Mouse (Mus musculus) neural tube, embryonic 14.5 days (tissue): ENCODE data around the gene Maff. TPM values are rescaled to one million over a fixed set of nuclear protein-coding genes. Genes with fewer than 3 reads are reported as not detected.

Experiments used
- ATAC-seq: fragments of 200-750 bp; cut with Nextera tagmentation; 2 replicates; pipeline ENCODE4 v1.8.0; 2017; ENCODE audit warnings: low read depth, mild to moderate bottlenecking, moderate TSS enrichment, moderate library complexity
- H3K27ac ChIP-seq: fragments of 300-500 bp; sonication (generic); 2 replicates; pipeline ENCODE4 v1.5.1; 2014; ENCODE audit warnings: low read depth, mild to moderate bottlenecking, control low read depth, low read length, moderate library complexity, mixed read lengths
- H3K27me3 ChIP-seq: fragments of 300-500 bp; sonication (generic); 2 replicates; pipeline ENCODE4 v1.6.1; 2014; ENCODE audit warnings: low read length; ENCODE audit not compliant: control insufficient read depth, insufficient read depth
- H3K36me3 ChIP-seq: fragments of 300-500 bp; sonication (generic); 2 replicates; pipeline ENCODE4 v1.6.1; 2014; ENCODE audit warnings: low read length, mixed read lengths; ENCODE audit not compliant: control insufficient read depth, insufficient read depth
- H3K4me1 ChIP-seq: fragments of 300-500 bp; sonication (generic); 2 replicates; pipeline ENCODE4 v1.6.1; 2014; ENCODE audit warnings: low read length; ENCODE audit not compliant: control insufficient read depth, insufficient read depth
- H3K4me2 ChIP-seq: fragments of 300-500 bp; sonication (generic); 2 replicates; pipeline ENCODE4 v1.6.1; 2014; ENCODE audit warnings: mild to moderate bottlenecking, low read depth, low read length, control low read depth
- H3K4me3 ChIP-seq: fragments of 300-500 bp; sonication (generic); 2 replicates; pipeline ENCODE4 v1.5.1; 2014; ENCODE audit warnings: low read depth, low read length, control low read depth, mixed read lengths
- H3K9ac ChIP-seq: fragments of 300-500 bp; sonication (generic); replicated peaks from 2 replicates; pipeline ENCODE4 v1.6.1; 2014; ENCODE audit warnings: low read depth, mild to moderate bottlenecking, control low read depth, low read length, mixed read lengths
- H3K9me3 ChIP-seq: fragments of 300-500 bp; sonication (generic); 2 replicates; pipeline ENCODE4 v1.6.1; 2016; ENCODE audit warnings: low read length; ENCODE audit not compliant: control insufficient read depth
- WGBS: fragments of 180-500 bp; shearing (Covaris S2); extraction: QIAGEN DNeasy Blood & Tissue Kit; methylation state at CpG from one replicate; pipeline ENCODE4 v1.1.7; 2014; 5-methylcytosine and 5-hydroxymethylcytosine counted together
- polyA plus RNA-seq: library from polyadenylated mRNA; unstranded; fragments of >200 nt; fragmentation: Nextera tagmentation; extraction: Ambion mirVana; gene quantifications from 2 replicates; pipeline ENCODE4 v1.2.1, GENCODE M21; 2014

Gene Maff
- polyA plus RNA-seq, 1 experiment from 2014 or later: 0.64 TPM

GRCm38 (mm10) chr15:79321733-79322190 lies 24.7 kb upstream of the Maff start:
- H3K9me3 ChIP-seq: no peaks in the 10 kb centered on the region
- H3K27me3 ChIP-seq: no peaks in the 10 kb centered on the region
- no peak overlapping the region for H3K4me2 ChIP-seq
- no peak overlapping the region for H3K27ac ChIP-seq
- H3K4me3 ChIP-seq: no peak overlapping the region
- H3K4me1 ChIP-seq: peaks cover under 1% of the 10 kb centered on the region; the same call in 1 of the 2 replicates
- 76% methylated on average over 5 of the region's 5 CpGs for WGBS
- ATAC-seq: no peak
- H3K36me3 ChIP-seq: no peaks in the 10 kb centered on the region
- H3K9ac ChIP-seq: no peak overlapping the region

- Histone ChIP-seq H3K4me1 (peaks cover 7% of the 10 kb centered on the region; the same call in 1 of the 2 replicates), H3K4me3 (no peak overlapping the region), H3K9me3 (no peaks in the 10 kb centered on the region), H3K4me2 (no peak overlapping the region), H3K27me3 (no peaks in the 10 kb centered on the region), H3K27ac (no peak overlapping the region), H3K36me3 (no peaks in the 10 kb centered on the region), H3K9ac (no peak overlapping the region)
- WGBS: 86% methylated on average over 11 of the region's 11 CpGs
- no peak for ATAC-seq
Measured at GRCm38 (mm10) chr15:79322281-79322990, 24.0 kb upstream of the Maff start.

GRCm38 (mm10) chr15:79322991-79323790 lies 23.2 kb upstream of the Maff start:
- no peaks in the 10 kb centered on the region for H3K27me3 ChIP-seq
- no peak overlapping the region for H3K27ac ChIP-seq
- 88% methylated on average over 6 of the region's 6 CpGs for WGBS
- ATAC-seq: no peak
- H3K4me2 ChIP-seq: no peak overlapping the region
- no peak overlapping the region for H3K9ac ChIP-seq
- no peak overlapping the region for H3K4me3 ChIP-seq
- peaks cover 11% of the 10 kb centered on the region; the same call in 1 of the 2 replicates for H3K4me1 ChIP-seq
- H3K9me3 ChIP-seq: no peaks in the 10 kb centered on the region
- H3K36me3 ChIP-seq: no peaks in the 10 kb centered on the region

GRCm38 (mm10) chr15:79323791-79324155 lies 22.6 kb upstream of the Maff start:
- peaks cover 11% of the 10 kb centered on the region; the same call in 1 of the 2 replicates for H3K4me1 ChIP-seq
- H3K9ac ChIP-seq: no peak overlapping the region
- no peak overlapping the region for H3K4me2 ChIP-seq
- no peaks in the 10 kb centered on the region for H3K9me3 ChIP-seq
- peak overlapping the region; percentile 44; the same call in 1 of the 2 replicates for H3K27ac ChIP-seq
- no peaks in the 10 kb centered on the region for H3K27me3 ChIP-seq
- WGBS: 78% methylated on average over 4 of the region's 4 CpGs
- no peaks in the 10 kb centered on the region for H3K36me3 ChIP-seq
- no peak overlapping the region for H3K4me3 ChIP-seq
- ATAC-seq: no peak

GRCm38 (mm10) chr15:79324373-79324772 lies 22.0 kb upstream of the Maff start:
- no peaks in the 10 kb centered on the region for H3K36me3 ChIP-seq
- H3K27me3 ChIP-seq: no peaks in the 10 kb centered on the region
- ATAC-seq: no peak
- peaks cover 11% of the 10 kb centered on the region; the same call in 1 of the 2 replicates for H3K4me1 ChIP-seq
- 90% methylated on average over 3 of the region's 3 CpGs for WGBS
- no peak overlapping the region for H3K4me2 ChIP-seq
- H3K9me3 ChIP-seq: no peaks in the 10 kb centered on the region
- no peak overlapping the region for H3K9ac ChIP-seq
- peak overlapping the region; percentile 44; the same call in 1 of the 2 replicates for H3K27ac ChIP-seq
- no peak overlapping the region for H3K4me3 ChIP-seq

GRCm38 (mm10) chr15:79325742-79326141 lies 20.7 kb upstream of the Maff start:
- H3K4me2 ChIP-seq: no peak overlapping the region
- no peak overlapping the region for H3K27ac ChIP-seq
- no peaks in the 10 kb centered on the region for H3K27me3 ChIP-seq
- no peaks in the 10 kb centered on the region for H3K9me3 ChIP-seq
- no peak overlapping the region for H3K9ac ChIP-seq
- ATAC-seq: no peak
- H3K4me1 ChIP-seq: peaks cover 11% of the 10 kb centered on the region; the same call in 1 of the 2 replicates
- WGBS: 81% methylated on average over 3 of the region's 3 CpGs
- no peak overlapping the region for H3K4me3 ChIP-seq
- H3K36me3 ChIP-seq: no peaks in the 10 kb centered on the region

- ATAC-seq: no peak
- Histone ChIP-seq H3K9me3 (no peaks in the 10 kb centered on the region), H3K36me3 (no peaks in the 10 kb centered on the region), H3K4me1 (peaks cover 11% of the 10 kb centered on the region; the same call in 1 of the 2 replicates), H3K4me3 (no peak overlapping the region), H3K27ac (no peak overlapping the region), H3K4me2 (peak overlapping the region; percentile 14; the same call in 1 of the 2 replicates), H3K9ac (no peak overlapping the region), H3K27me3 (no peaks in the 10 kb centered on the region)
- WGBS: 65% methylated on average over 4 of the region's 4 CpGs
Measured at GRCm38 (mm10) chr15:79326264-79326663, 20.2 kb upstream of the Maff start.

- Histone ChIP-seq H3K4me3 (peak overlapping the region; percentile 53), H3K4me1 (peaks cover 11% of the 10 kb centered on the region; the same call in 1 of the 2 replicates)
- ATAC-seq: peak; percentile 15; the same call in 1 of the 2 replicates
Measured at GRCm38 (mm10) chr15:79326971-79327961, 19.2 kb upstream of the Maff start.

More at GRCm38 (mm10) chr15:79326971-79327961, 19.2 kb upstream of the Maff start:
- H3K4me2 ChIP-seq: peak overlapping the region; percentile 93
- H3K36me3 ChIP-seq: no peaks in the 10 kb centered on the region
- peak overlapping the region; percentile 75 for H3K9ac ChIP-seq
- H3K9me3 ChIP-seq: no peaks in the 10 kb centered on the region
- H3K27ac ChIP-seq: peak overlapping the region; percentile 93
- WGBS: 7% methylated on average over 20 of the region's 20 CpGs
- H3K27me3 ChIP-seq: no peaks in the 10 kb centered on the region
